Mouse (Mus musculus): Measurements from ENCODE around the gene Tmem9b. TPM values are rescaled to one million over a fixed set of nuclear protein-coding genes. Genes with fewer than 3 reads are reported as not detected.

Gene Tmem9b
- polyA plus RNA-seq, 1 experiment from 2014 or later: 63.9 TPM

Other genes starting within 250 kb of the Tmem9b start
- 0.29 and 0.40 TPM in 2 replicates for gene Trim66, start 244.7 kb downstream of the Tmem9b start, polyA plus RNA-seq (2014; fragmentation: Nextera tagmentation; extraction: Ambion mirVana)
- 116 and 127 TPM in 2 replicates for gene Rpl27a, start 233.7 kb downstream of the Tmem9b start, polyA plus RNA-seq (2014; fragmentation: Nextera tagmentation; extraction: Ambion mirVana)
- 37.9 and 41.6 TPM in 2 replicates for gene St5, start 49.3 kb downstream of the Tmem9b start, polyA plus RNA-seq (2014; fragmentation: Nextera tagmentation; extraction: Ambion mirVana)
- gene Akip1, start 49.2 kb downstream of the Tmem9b start, polyA plus RNA-seq (2014; fragmentation: Nextera tagmentation; extraction: Ambion mirVana): 19.4 and 20.7 TPM in 2 replicates
- not detected in 2 replicates for gene BC051019, start 29.0 kb downstream of the Tmem9b start, polyA plus RNA-seq (2014; fragmentation: Nextera tagmentation; extraction: Ambion mirVana)
- gene Ascl3, start 21.1 kb downstream of the Tmem9b start, polyA plus RNA-seq (2014; fragmentation: Nextera tagmentation; extraction: Ambion mirVana): 0.20 TPM in 1 of 2 replicates, not detected in the other
- gene Nrip3, start 29.1 kb upstream of the Tmem9b start, polyA plus RNA-seq (2014; fragmentation: Nextera tagmentation; extraction: Ambion mirVana): 1.1 and 1.3 TPM in 2 replicates
- gene Scube2, start 112.8 kb upstream of the Tmem9b start, polyA plus RNA-seq (2014; fragmentation: Nextera tagmentation; extraction: Ambion mirVana): 3.6 and 4.2 TPM in 2 replicates
- gene Dennd5a, start 207.6 kb upstream of the Tmem9b start, polyA plus RNA-seq (2014; fragmentation: Nextera tagmentation; extraction: Ambion mirVana): 52.4 and 53.0 TPM in 2 replicates
- 85.6 and 89.5 TPM in 2 replicates for gene Tmem41b, start 234.1 kb upstream of the Tmem9b start, polyA plus RNA-seq (2014; fragmentation: Nextera tagmentation; extraction: Ambion mirVana)

All from midbrain, embryonic 11.5 days (tissue).